Mouse (Mus musculus) CH12.LX (cell line): Measurements from ENCODE around the gene March6. TPM values are rescaled to one million over a fixed set of nuclear protein-coding genes. Genes with fewer than 3 reads are reported as not detected.
A peak's percentile ranks its signal among the peaks of the same experiment; 100 is the strongest.

ENCODE experiments used
- DNase-seq: peaks from one replicate; pipeline ENCODE4 v3.0.0-alpha.2; 2013; ENCODE audit errors: extremely low read depth
- H3K27ac ChIP-seq: 2 replicates; pipeline ENCODE4 v1.5.1; 2012; ENCODE audit warnings: low read depth, mild to moderate bottlenecking, control low read depth, moderate library complexity; ENCODE audit not compliant: insufficient read depth
- H3K27me3 ChIP-seq: replicated peaks from 2 replicates; pipeline ENCODE3; 2012; ENCODE audit warnings: inconsistent platforms
- H3K36me3 ChIP-seq, 2 experiments: replicated peaks in 1 of 2; 2 replicates each; pipeline versions ENCODE3 to v1.6.1; 2012; ENCODE audit warnings: inconsistent platforms in 1 of 2, low read length in 1 of 2, mild to moderate bottlenecking in 1 of 2, mixed read lengths in 1 of 2, moderate library complexity in 1 of 2; ENCODE audit not compliant: control insufficient read depth in 1 of 2, insufficient read depth in 1 of 2
- H3K4me1 ChIP-seq, 2 experiments: 2 replicates each; pipeline ENCODE4 v1.6.1; 2012; ENCODE audit warnings: inconsistent platforms in 1 of 2, moderate library complexity in 1 of 2; ENCODE audit not compliant: insufficient read depth in 2 of 2, control insufficient read depth in 1 of 2
- H3K4me2 ChIP-seq: 2 replicates; pipeline ENCODE4 v1.6.1; 2012; ENCODE audit warnings: low read depth, mild to moderate bottlenecking, control low read depth; ENCODE audit not compliant: poor library complexity, insufficient read depth, severe bottlenecking
- H3K4me3 ChIP-seq, 3 experiments: fragments of 150-350 bp in 1 of 3; sonication (generic) in 1 of 3; replicated peaks in 1 of 3; 2 replicates each; pipeline versions ENCODE3 to v1.5.1; 2011 to 2012; ENCODE audit warnings: low read depth in 2 of 3, low read length in 2 of 3, mild to moderate bottlenecking in 2 of 3, moderate library complexity in 2 of 3, control low read depth in 1 of 3, improper control_type of control experiment in 1 of 3, inconsistent platforms in 1 of 3, mixed read lengths in 1 of 3; ENCODE audit not compliant: poor library complexity in 1 of 3
- H3K79me2 ChIP-seq: replicated peaks from 2 replicates; pipeline ENCODE4 v1.6.1; 2012; ENCODE audit warnings: mild to moderate bottlenecking, moderate library complexity; ENCODE audit not compliant: control insufficient read depth, poor library complexity, insufficient read depth, severe bottlenecking; ENCODE audit errors: extremely low read depth
- H3K9ac ChIP-seq: 2 replicates; pipeline ENCODE4 v1.6.1; 2012; ENCODE audit warnings: low read depth, mild to moderate bottlenecking, control low read depth, moderate library complexity; ENCODE audit not compliant: insufficient read depth
- H3K9me3 ChIP-seq: replicated peaks from 2 replicates; pipeline ENCODE3; 2012; ENCODE audit warnings: low read length, inconsistent platforms, mixed read lengths
- BHLHE40 ChIP-seq: IDR thresholded peaks from 2 replicates; pipeline ENCODE4 v1.6.1; 2011; ENCODE audit warnings: mild to moderate bottlenecking, low read depth, low read length, improper control_type of control experiment
- E2F4 ChIP-seq: IDR thresholded peaks from 2 replicates; pipeline ENCODE4 v1.6.1; 2011; ENCODE audit warnings: low read depth, low read length, improper control_type of control experiment; ENCODE audit not compliant: insufficient replicate concordance
- ETS1 ChIP-seq: conservative IDR thresholded peaks from 2 replicates; pipeline ENCODE4 v1.6.1; 2012; ENCODE audit warnings: low read depth, mild to moderate bottlenecking, inconsistent platforms, low read length, improper control_type of control experiment, moderate library complexity
- GABPA ChIP-seq: IDR thresholded peaks from 2 replicates; pipeline ENCODE4 v1.6.1; 2012; ENCODE audit warnings: low read depth, low read length, improper control_type of control experiment, inconsistent platforms; ENCODE audit not compliant: insufficient replicate concordance
- HCFC1 ChIP-seq: IDR thresholded peaks from 2 replicates; pipeline ENCODE4 v1.6.1; 2012; ENCODE audit warnings: low read depth, mild to moderate bottlenecking, inconsistent platforms, low read length, improper control_type of control experiment
- IRF4 ChIP-seq: IDR thresholded peaks from 2 replicates; pipeline ENCODE4 v1.6.1; 2014; ENCODE audit warnings: low read depth, mild to moderate bottlenecking, inconsistent platforms, low read length, improper control_type of control experiment
- MEF2A ChIP-seq: IDR thresholded peaks from 2 replicates; pipeline ENCODE4 v1.6.1; 2014; ENCODE audit warnings: low read depth, mild to moderate bottlenecking, inconsistent platforms, low read length, improper control_type of control experiment, borderline replicate concordance
- POLR2A ChIP-seq: IDR thresholded peaks from 2 replicates; pipeline ENCODE4 v1.6.1; 2011; ENCODE audit warnings: low read depth, mild to moderate bottlenecking, improper control_type of control experiment, low read length
- RAD21 ChIP-seq: IDR thresholded peaks from 2 replicates; pipeline ENCODE4 v1.6.1; 2011; ENCODE audit warnings: low read depth, mild to moderate bottlenecking, low read length, improper control_type of control experiment, moderate library complexity
- RCOR1 ChIP-seq: conservative IDR thresholded peaks from 2 replicates; pipeline ENCODE4 v1.6.1; 2012; ENCODE audit warnings: low read depth, mild to moderate bottlenecking, inconsistent platforms, low read length, improper control_type of control experiment
- SMC3 ChIP-seq: IDR thresholded peaks from 2 replicates; pipeline ENCODE4 v1.6.1; 2011; ENCODE audit warnings: low read depth, low read length, improper control_type of control experiment
- ZC3H11A ChIP-seq: IDR thresholded peaks from 2 replicates; pipeline ENCODE4 v1.6.1; 2012; ENCODE audit warnings: low read depth, mild to moderate bottlenecking, inconsistent platforms, low read length, improper control_type of control experiment
- ZKSCAN1 ChIP-seq: IDR thresholded peaks from 2 replicates; pipeline ENCODE4 v1.6.1; 2012; ENCODE audit warnings: low read depth, inconsistent platforms, low read length, improper control_type of control experiment, borderline replicate concordance
- ZNF384 ChIP-seq: IDR thresholded peaks from 2 replicates; pipeline ENCODE4 v1.6.1; 2012; ENCODE audit warnings: low read depth, low read length, improper control_type of control experiment, inconsistent platforms
- dilution Hi-C: fragments of 300-500 bp; cut with MboI; formaldehyde crosslinking; loops from 2 replicates; pipeline ENCODE4 v1.14.3; 2020; ENCODE audit warnings: low sequenced_read_pairs; ENCODE audit not compliant: extremely low pct_unique_long_range_greater_than_20kb, extremely low pct_ligation_motif_present
- in situ Hi-C: fragments of 300-500 bp; cut with MboI; formaldehyde crosslinking; loops from 3 replicates; pipeline ENCODE4 v1.14.3; 2019; ENCODE audit warnings: low sequenced_read_pairs, low pct_ligation_motif_present, low pct_unique_long_range_greater_than_20kb, mixed read lengths
- polyA plus RNA-seq: library from polyadenylated mRNA; unstranded; fragments of >175 nt; gene quantifications from 2 replicates; pipeline ENCODE4 v1.2.1, GENCODE M21; 2012; ENCODE audit warnings: low read depth; ENCODE audit not compliant: insufficient read length
- total RNA-seq, 2 experiments: library from RNA; depleted of rRNA; stranded (reverse); fragments of 300-350 nt in 1 of 2; fragments of >200 nt in 1 of 2; gene quantifications; 2 replicates each; pipeline ENCODE4 v1.2.3; 2012 to 2014

March6 gene
- total and polyA plus RNA-seq, 3 experiments = 18.3 to 41.4 (median 29.1) TPM

- H3K4me1 ChIP-seq = peaks cover 3 to 26% of the 10 kb centered on the region in 2 experiments; a peak in 2 of 4 replicates
- H3K9ac ChIP-seq = no peak overlapping the region
- no peaks in the 10 kb centered on the region for H3K79me2 ChIP-seq
- H3K4me2 ChIP-seq = no peak overlapping the region
- no peaks in the 10 kb centered on the region for H3K9me3 ChIP-seq
- TF ChIP-seq IRF4 = no peak
- TF ChIP-seq BHLHE40 = no peak
- no peak for TF ChIP-seq ZNF384
- no peak for TF ChIP-seq SMC3
- no peak for TF ChIP-seq ZKSCAN1
- no peak for DNase-seq
- in situ Hi-C loops (no loop called here), dilution Hi-C loops (no loop called here)
- no peak overlapping the region for H3K4me3 ChIP-seq
- no peak overlapping the region for H3K27ac ChIP-seq
- H3K27me3 ChIP-seq = no peaks in the 10 kb centered on the region
- peaks cover 45 to 71% of the 10 kb centered on the region in 2 experiments for H3K36me3 ChIP-seq
These were observed 54.2 kb downstream of the March6 start for GRCm38 (mm10) chr15:31476678-31477077.

- peaks cover 25 to 57% of the 10 kb centered on the region in 2 experiments for H3K36me3 ChIP-seq
- H3K27me3 ChIP-seq = no peaks in the 10 kb centered on the region
- dilution Hi-C loops = no loop called here
- no peaks in the 10 kb centered on the region for H3K9me3 ChIP-seq
- H3K27ac ChIP-seq = peak overlapping the region; percentile 63
- H3K4me1 ChIP-seq = peaks cover 3 to 56% of the 10 kb centered on the region in 2 experiments; a peak in 2 of 4 replicates
- no peak overlapping the region for H3K4me3 ChIP-seq
- no peak overlapping the region for H3K9ac ChIP-seq
- H3K79me2 ChIP-seq = no peaks in the 10 kb centered on the region
- DNase-seq = no peak
- TF ChIP-seq HCFC1 = no peak
- peak; percentile 91 for TF ChIP-seq ZNF384
- TF ChIP-seq GABPA = no peak
- no peak for TF ChIP-seq RAD21
- no peak for TF ChIP-seq BHLHE40
- no peak for TF ChIP-seq ZC3H11A
- H3K4me2 ChIP-seq = no peak overlapping the region
- in situ Hi-C loops = no loop called here
These were observed 57.9 kb downstream of the March6 start for GRCm38 (mm10) chr15:31472645-31473574.

GRCm38 (mm10) chr15:31471529-31471928 is 59.3 kb downstream of the March6 start:
- Histone ChIP-seq H3K4me2 (no peak overlapping the region), H3K4me3 (no peak overlapping the region), H3K27me3 (no peaks in the 10 kb centered on the region), H3K9ac (no peak overlapping the region), H3K36me3 (peaks cover 22 to 58% of the 10 kb centered on the region in 2 experiments), H3K79me2 (no peaks in the 10 kb centered on the region)
- TF ChIP-seq E2F4 (no peak), POLR2A (no peak), RCOR1 (no peak), IRF4 (no peak), ETS1 (peak; percentile 52), SMC3 (no peak), MEF2A (peak; percentile 38; the same call in 1 of the 2 replicates)
- TF ChIP-seq, all 38 proteins: peak for 2
- in situ Hi-C loops = no loop called here
- H3K4me1 ChIP-seq = peaks cover 3 to 66% of the 10 kb centered on the region in 2 experiments; a peak in 2 of 4 replicates
- no peak overlapping the region for H3K27ac ChIP-seq
- DNase-seq = no peak
- H3K9me3 ChIP-seq = no peaks in the 10 kb centered on the region
- dilution Hi-C loops = no loop called here
